Mouse (Mus musculus): ENCODE measurements around the gene Bcl9l.

The Bcl9l gene

GRCm38 (mm10) chr9:44483510-44484044 is 952 bp downstream of the Bcl9l start:
- no peak for DNase-seq (ENCODE audit: low spot score in 2 of 2)

GRCm38 (mm10) chr9:44484311-44485104 is 1.9 kb downstream of the Bcl9l start:
- DNase-seq (ENCODE audit: low spot score in 2 of 2) = no peak

DNA sequence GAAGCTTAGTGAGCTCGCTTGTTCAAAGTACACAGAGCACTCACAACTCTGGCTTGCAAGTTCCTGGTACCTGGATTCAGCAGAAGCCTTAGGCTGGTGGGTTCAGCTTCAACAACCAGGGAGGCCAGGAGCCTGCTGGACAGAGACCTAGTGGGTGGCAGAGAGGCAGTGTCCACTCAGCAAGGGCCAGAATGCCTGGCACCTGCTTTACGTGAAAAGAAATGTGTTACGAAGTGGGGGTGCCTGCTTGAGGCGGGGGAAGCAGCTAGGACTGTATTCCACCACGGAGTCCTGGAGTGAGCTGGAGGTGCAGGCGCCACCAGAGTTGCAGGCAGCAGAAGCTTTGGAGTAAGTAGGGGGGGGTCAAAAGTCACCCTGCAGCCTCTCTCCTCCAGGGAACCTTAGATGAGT is 2.5 kb downstream of the Bcl9l start:
- DNase-seq (ENCODE audit: low spot score in 2 of 2) = no peak

GRCm38 (mm10) chr9:44485516-44486161 is 3.0 kb downstream of the Bcl9l start:
- no peak for DNase-seq (ENCODE audit: low spot score in 2 of 2)

- DNase-seq (ENCODE audit: low spot score in 2 of 2) = no peak
These were observed 3.7 kb downstream of the Bcl9l start for GRCm38 (mm10) chr9:44486335-44486734.

GRCm38 (mm10) chr9:44486741-44487421 is 4.3 kb downstream of the Bcl9l start:
- no peak for DNase-seq (ENCODE audit: low spot score in 2 of 2)

DNA sequence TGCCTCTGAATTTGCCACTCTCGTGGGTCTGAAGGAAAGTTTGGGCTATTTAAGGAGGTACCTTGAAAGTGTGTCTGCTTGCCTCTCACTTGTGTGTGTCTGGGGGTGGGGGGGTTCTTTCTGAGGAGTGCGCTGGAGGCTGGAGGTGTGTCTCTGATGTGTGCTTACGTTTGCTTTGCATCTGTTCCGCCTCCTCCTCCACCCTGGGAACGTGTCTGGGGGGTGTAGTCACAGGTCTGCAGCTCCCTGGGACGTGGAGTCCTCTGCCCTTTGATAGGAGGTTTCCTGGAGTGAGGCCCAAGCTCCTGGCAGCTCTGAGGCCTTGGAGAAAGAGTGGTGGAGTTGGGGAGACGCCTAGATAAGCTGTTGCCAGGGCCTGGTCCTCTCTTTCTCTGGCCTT is 4.8 kb downstream of the Bcl9l start:
- DNase-seq (ENCODE audit: low spot score in 2 of 2) = no peak

DNA sequence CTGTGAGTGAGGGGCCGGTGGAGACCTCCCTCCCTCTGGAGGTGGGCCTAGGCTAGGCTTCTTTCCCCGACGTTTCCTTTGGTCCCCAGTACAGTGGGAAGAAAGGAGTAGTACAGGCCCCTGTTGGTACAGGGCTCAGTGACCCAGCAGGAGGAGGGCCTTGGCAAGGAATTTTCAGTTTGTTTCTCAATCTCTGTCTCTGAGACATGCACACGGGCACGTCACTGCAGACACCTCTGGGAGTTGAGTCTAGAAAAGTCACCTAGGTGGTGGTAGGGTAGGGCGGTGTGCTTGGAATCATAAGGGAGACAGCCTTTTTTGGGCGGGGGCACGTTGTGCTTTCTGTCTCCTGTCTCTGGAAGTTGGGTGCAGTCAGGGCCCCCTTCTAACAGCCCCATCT is 5.8 kb downstream of the Bcl9l start:
- no peak for DNase-seq (ENCODE audit: low spot score in 2 of 2)

GRCm38 (mm10) chr9:44488855-44489381 is 6.3 kb downstream of the Bcl9l start:
- DNase-seq (ENCODE audit: low spot score in 2 of 2) = no peak

DNA sequence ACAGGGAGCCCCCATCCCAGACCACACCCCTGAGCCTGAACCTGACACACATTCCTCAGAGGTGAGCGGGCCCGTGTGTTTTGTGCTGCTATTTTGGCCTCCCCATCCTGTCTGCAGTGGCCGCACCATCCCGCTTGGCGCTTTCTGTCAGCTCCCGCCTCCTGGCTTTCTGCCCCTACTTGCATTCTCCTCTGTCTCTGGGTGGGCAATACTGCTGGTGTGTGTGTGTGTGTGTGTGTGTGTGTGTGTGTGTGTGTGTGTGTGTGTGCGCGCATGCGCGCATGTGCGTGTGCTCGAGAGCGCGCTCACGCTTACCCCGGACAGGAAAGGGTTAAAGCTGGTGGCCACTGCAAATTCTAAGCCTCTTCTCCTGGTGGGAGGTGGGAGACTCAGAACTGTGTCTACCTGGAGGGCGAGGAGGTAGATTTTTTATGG is 7.0 kb downstream of the Bcl9l start:
- DNase-seq (ENCODE audit: low spot score in 2 of 2) = no peak

DNA sequence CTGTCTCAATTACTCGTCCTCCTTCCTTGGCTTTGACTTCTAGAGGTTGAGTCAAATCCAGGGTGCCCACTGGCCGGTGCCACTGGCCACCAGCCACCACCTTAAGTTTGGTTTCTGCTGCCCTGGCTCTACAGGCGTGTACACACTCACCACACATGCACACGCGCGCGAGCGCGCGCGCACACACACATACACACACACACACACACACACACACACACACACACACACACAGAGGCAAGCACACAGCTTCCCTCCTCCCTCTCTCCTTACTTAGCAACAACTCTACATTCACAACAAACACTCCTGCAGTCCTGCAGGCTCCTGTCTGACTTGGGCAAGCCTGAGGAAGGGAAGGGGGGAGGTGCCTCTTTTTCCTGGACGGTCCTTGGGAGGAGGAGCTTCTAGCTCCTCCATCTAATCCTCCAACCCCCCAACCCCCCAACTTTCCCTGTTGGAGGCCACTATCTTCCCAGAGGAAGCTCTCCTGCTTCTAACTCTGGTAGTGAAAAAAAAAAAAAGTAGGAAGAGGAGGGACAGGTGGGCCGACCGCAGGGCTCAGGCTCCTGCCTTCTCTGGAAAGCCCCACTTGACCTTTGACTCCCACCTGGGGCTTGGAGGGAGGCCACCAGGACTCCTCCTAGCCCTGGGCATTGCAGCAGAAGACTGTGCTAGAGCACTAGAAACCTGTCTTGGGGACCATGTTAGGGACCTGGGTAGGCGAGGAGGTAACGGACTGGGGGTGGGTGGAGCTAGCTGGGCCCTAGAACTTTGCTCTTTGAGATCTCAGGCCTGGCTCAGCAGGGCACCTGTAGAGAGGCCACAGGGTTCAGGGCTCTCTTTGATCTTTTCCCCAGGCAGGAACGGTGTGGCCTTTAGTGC is 7.7 kb downstream of the Bcl9l start:
- no peak for DNase-seq (ENCODE audit: low spot score in 2 of 2)

GRCm38 (mm10) chr9:44491351-44491750 is 8.7 kb downstream of the Bcl9l start:
- DNase-seq (ENCODE audit: low spot score in 2 of 2) = no peak

- DNase-seq (ENCODE audit: low spot score in 2 of 2) = no peak
These were observed 10.2 kb downstream of the Bcl9l start for GRCm38 (mm10) chr9:44492631-44493461.

GRCm38 (mm10) chr9:44494261-44494862 is 11.7 kb downstream of the Bcl9l start:
- no peak for DNase-seq (ENCODE audit: low spot score in 2 of 2)

- DNase-seq (ENCODE audit: low spot score in 2 of 2) = no peak
These were observed 12.5 kb downstream of the Bcl9l start for GRCm38 (mm10) chr9:44494863-44495809.

- DNase-seq (ENCODE audit: low spot score in 2 of 2) = no peak
These were observed 13.3 kb downstream of the Bcl9l start for GRCm38 (mm10) chr9:44495810-44496344.

GRCm38 (mm10) chr9:44496803-44497461 is 14.3 kb downstream of the Bcl9l start:
- DNase-seq (ENCODE audit: low spot score in 2 of 2) = no peak

Data from right cerebral cortex, postnatal 36 days (tissue).